Mouse (Mus musculus) cerebellum, postnatal 36 days (tissue): Measurements from ENCODE around the gene Fcer1g.

Source experiments
- DNase-seq, 2 experiments: peaks; one replicate each; pipeline ENCODE4 v3.0.0; 2021 to 2022; ENCODE audit warnings: mixed read lengths in 2 of 2

Gene Fcer1g

GRCm38 (mm10) chr1:171212854-171213253 lies 21.3 kb downstream of the Fcer1g start:
- no peak for DNase-seq

- DNase-seq = no peak
These were observed 24.8 kb downstream of the Fcer1g start for GRCm38 (mm10) chr1:171209409-171209808.

- no peak for DNase-seq
These were observed 28.3 kb downstream of the Fcer1g start for GRCm38 (mm10) chr1:171205704-171206493.

- DNase-seq = no peak
These were observed 29.9 kb downstream of the Fcer1g start for GRCm38 (mm10) chr1:171204249-171204644.

GRCm38 (mm10) chr1:171203471-171204248 lies 30.5 kb downstream of the Fcer1g start:
- DNase-seq = no peak

- no peak for DNase-seq
These were observed 33.4 kb downstream of the Fcer1g start for GRCm38 (mm10) chr1:171200769-171201168.

- DNase-seq = no peak
These were observed 34.6 kb downstream of the Fcer1g start for GRCm38 (mm10) chr1:171199532-171199931.

GRCm38 (mm10) chr1:171195887-171196397 lies 38.2 kb downstream of the Fcer1g start, which contains the start of gene Pcp4l1:
Gene Pcp4l1 (minus strand): TSS chr1:171196268.
- peak; percentile 54 to 58 for DNase-seq

- DNase-seq = no peak
These were observed 38.9 kb downstream of the Fcer1g start for GRCm38 (mm10) chr1:171195046-171195822.

GRCm38 (mm10) chr1:171193911-171194830 lies 40.0 kb downstream of the Fcer1g start:
- DNase-seq = no peak

GRCm38 (mm10) chr1:171193093-171193840 lies 40.9 kb downstream of the Fcer1g start:
- DNase-seq = no peak

- no peak for DNase-seq
These were observed 41.9 kb downstream of the Fcer1g start for GRCm38 (mm10) chr1:171192283-171192682.

- DNase-seq = no peak
These were observed 43.3 kb downstream of the Fcer1g start for GRCm38 (mm10) chr1:171190832-171191231.

- no peak for DNase-seq
These were observed 44.6 kb downstream of the Fcer1g start for GRCm38 (mm10) chr1:171189476-171190114.

- no peak for DNase-seq
These were observed 45.1 kb downstream of the Fcer1g start for GRCm38 (mm10) chr1:171189046-171189445.

- no peak for DNase-seq
These were observed 46.1 kb downstream of the Fcer1g start for GRCm38 (mm10) chr1:171187851-171188700.

- no peak for DNase-seq
These were observed 48.5 kb downstream of the Fcer1g start for GRCm38 (mm10) chr1:171185655-171186054.

- DNase-seq = no peak
These were observed 49.9 kb downstream of the Fcer1g start for GRCm38 (mm10) chr1:171184314-171184713.

GRCm38 (mm10) chr1:171183620-171184019 lies 50.5 kb downstream of the Fcer1g start:
- DNase-seq = no peak
